Mouse (Mus musculus): ENCODE results near the gene Rab43.

GRCm38 (mm10) chr6:87857071-87857470, 45.1 kb upstream of the Rab43 start:
- TF ChIP-seq GATA1 (IDR thresholded peaks at IDR 0.05; ENCODE audit: borderline replicate concordance, low read length) (no peak), FLI1 (IDR thresholded peaks at IDR 0.05; ENCODE audit: low read length) (no peak)

Data from megakaryocyte, embryonic 14.5 days (primary cell).